Mouse (Mus musculus): ENCODE data around the gene Samd4b.

DNA sequence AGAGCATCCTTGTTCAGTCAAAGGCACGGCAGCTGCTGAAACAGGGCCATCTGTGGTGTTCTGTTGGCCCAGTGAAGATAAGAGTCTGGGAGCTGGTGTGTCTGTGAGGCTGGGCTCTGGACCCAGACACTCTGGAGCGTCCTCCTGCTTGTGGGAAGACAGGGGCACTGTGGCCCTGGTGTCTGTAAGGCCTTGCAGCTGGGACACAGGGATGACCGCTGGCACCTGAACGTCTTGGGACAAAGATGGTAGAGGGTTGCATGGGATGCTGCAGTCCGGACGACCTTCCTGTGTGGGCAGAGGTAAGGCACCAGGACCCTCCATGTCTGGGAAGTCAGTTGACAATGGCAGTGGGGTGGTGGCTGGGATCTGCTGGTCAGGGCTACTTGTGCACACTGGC, 237.7 kb downstream of the Samd4b start:
- TF ChIP-seq HCFC1 (IDR thresholded peaks at IDR 0.05; ENCODE audit: borderline replicate concordance, insufficient read depth, low read length) (no peak), ZC3H11A (IDR thresholded peaks at IDR 0.05; ENCODE audit: borderline replicate concordance, low read depth, low read length) (no peak), CHD2 (IDR thresholded peaks at IDR 0.05; ENCODE audit: low read depth, low read length) (no peak), MAFK (IDR thresholded peaks at IDR 0.05; ENCODE audit: insufficient read depth, low read depth, low read length) (no peak)
